Mouse (Mus musculus) liver, embryonic 15.5 days (tissue): ENCODE data around the gene Racgap1. TPM values are rescaled to one million over a fixed set of nuclear protein-coding genes. Genes with fewer than 3 reads are reported as not detected.
A peak's percentile ranks its signal among the peaks of the same experiment; 100 is the strongest.

Experiments
- ATAC-seq: fragments of 200-750 bp; cut with Nextera tagmentation; 2 replicates; pipeline ENCODE4 v1.8.0; 2017; ENCODE audit warnings: moderate number of reproducible peaks, mild to moderate bottlenecking, moderate library complexity; ENCODE audit not compliant: insufficient read depth
- H3K27ac ChIP-seq: fragments of 300-500 bp; sonication (generic); replicated peaks from 2 replicates; pipeline ENCODE4 v1.5.1; 2015; ENCODE audit warnings: mild to moderate bottlenecking, inconsistent platforms
- H3K27me3 ChIP-seq: fragments of 300-500 bp; sonication (generic); 2 replicates; pipeline ENCODE4 v1.6.1; 2015; ENCODE audit warnings: mild to moderate bottlenecking, inconsistent platforms
- H3K36me3 ChIP-seq: fragments of 300-500 bp; sonication (generic); replicated peaks from 2 replicates; pipeline ENCODE4 v1.6.1; 2015; ENCODE audit warnings: moderate library complexity, mild to moderate bottlenecking, inconsistent platforms
- H3K4me1 ChIP-seq: fragments of 300-500 bp; sonication (generic); replicated peaks from 2 replicates; pipeline ENCODE4 v1.6.1; 2015; ENCODE audit warnings: inconsistent platforms
- H3K4me2 ChIP-seq: fragments of 300-500 bp; sonication (generic); 2 replicates; pipeline ENCODE4 v1.6.1; 2015; ENCODE audit warnings: moderate library complexity, mild to moderate bottlenecking, inconsistent platforms
- H3K4me3 ChIP-seq: fragments of 300-500 bp; sonication (generic); replicated peaks from 2 replicates; pipeline ENCODE4 v1.5.1; 2015; ENCODE audit warnings: mild to moderate bottlenecking, inconsistent platforms
- H3K9ac ChIP-seq: fragments of 300-500 bp; sonication (generic); 2 replicates; pipeline ENCODE4 v1.6.1; 2015; ENCODE audit warnings: moderate library complexity, mild to moderate bottlenecking, inconsistent platforms
- H3K9me3 ChIP-seq: fragments of 300-500 bp; sonication (generic); replicated peaks from 2 replicates; pipeline ENCODE4 v1.6.1; 2016; ENCODE audit warnings: inconsistent platforms
- WGBS: fragments of 180-500 bp; shearing (Covaris S2); methylation state at CpG from one replicate; pipeline ENCODE4 v1.1.7; 2015; ENCODE audit warnings: mixed read lengths; ENCODE audit not compliant: insufficient replicate concordance; 5-methylcytosine and 5-hydroxymethylcytosine counted together
- polyA plus RNA-seq: library from polyadenylated mRNA; unstranded; fragments of >200 nt; fragmentation: Nextera tagmentation; extraction: Ambion mirVana; gene quantifications from 2 replicates; pipeline ENCODE4 v1.2.1, GENCODE M21; 2015

Gene Racgap1
- polyA plus RNA-seq, 1 experiment from 2014 or later, result 66.2 TPM

DNA sequence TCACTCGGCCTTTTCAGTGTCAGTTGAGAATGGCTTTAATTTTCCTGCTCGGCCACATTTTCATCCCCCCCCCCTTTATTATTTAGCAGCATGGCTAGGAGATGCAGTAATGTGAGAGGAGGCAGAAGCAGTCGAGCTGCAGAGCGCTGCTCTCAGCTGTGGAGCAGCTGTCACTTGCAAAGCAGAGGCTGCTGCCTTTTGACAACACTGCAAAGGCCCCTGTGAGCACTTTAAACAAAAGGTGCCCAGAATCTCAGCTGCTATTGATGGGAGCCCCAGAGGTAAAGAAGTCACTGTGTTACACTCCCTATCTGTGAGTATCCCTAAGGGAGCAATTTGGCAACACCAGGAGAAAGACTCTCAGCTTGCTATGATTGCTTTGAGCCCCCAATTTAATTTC lies 3.1 kb downstream of the Racgap1 start:
- peak overlapping the region; percentile 16 for H3K4me2 ChIP-seq
- H3K27ac ChIP-seq, result no peak overlapping the region
- no peak for ATAC-seq
- 0 out of 2 replicates have a peak overlapping the region, but pooled peaks have one; percentile 9 for H3K4me3 ChIP-seq
- H3K27me3 ChIP-seq, result peaks cover 10% of the 10 kb centered on the region
- WGBS, result 73% methylated on average over 4 of the region's 4 CpGs
- H3K9ac ChIP-seq, result no peak overlapping the region
- H3K36me3 ChIP-seq, result peaks cover 17% of the 10 kb centered on the region; the same call in 1 of the 2 replicates
- peaks cover 73% of the 10 kb centered on the region for H3K4me1 ChIP-seq
- H3K9me3 ChIP-seq, result no peaks in the 10 kb centered on the region

DNA sequence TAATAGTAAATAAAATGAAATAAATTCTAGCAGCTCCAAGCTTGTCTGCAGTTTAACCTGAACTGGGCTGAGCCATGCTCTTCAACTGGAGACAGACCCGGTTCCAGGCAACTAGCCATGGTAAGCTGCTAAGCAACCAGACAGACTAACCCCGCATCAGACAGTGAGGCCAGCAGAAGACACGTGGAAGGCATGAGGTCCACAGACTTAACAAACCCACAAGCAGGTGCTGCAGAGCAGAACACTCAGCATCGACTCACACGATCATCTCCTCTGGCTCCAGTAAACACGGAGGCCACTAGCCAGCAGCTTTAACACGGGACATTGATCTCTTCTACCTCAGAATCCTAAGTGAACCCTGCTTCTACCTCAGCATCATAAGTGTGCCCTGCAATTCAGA lies 6.7 kb downstream of the Racgap1 start:
- WGBS, result 72% methylated on average over 7 of the region's 7 CpGs
- H3K9ac ChIP-seq, result no peak overlapping the region
- no peaks in the 10 kb centered on the region for H3K9me3 ChIP-seq
- H3K4me3 ChIP-seq, result no peak overlapping the region
- no peaks in the 10 kb centered on the region for H3K27me3 ChIP-seq
- no peak overlapping the region for H3K27ac ChIP-seq
- peaks cover 52% of the 10 kb centered on the region for H3K36me3 ChIP-seq
- H3K4me1 ChIP-seq, result peaks cover 47% of the 10 kb centered on the region
- H3K4me2 ChIP-seq, result no peak overlapping the region
- no peak for ATAC-seq

DNA sequence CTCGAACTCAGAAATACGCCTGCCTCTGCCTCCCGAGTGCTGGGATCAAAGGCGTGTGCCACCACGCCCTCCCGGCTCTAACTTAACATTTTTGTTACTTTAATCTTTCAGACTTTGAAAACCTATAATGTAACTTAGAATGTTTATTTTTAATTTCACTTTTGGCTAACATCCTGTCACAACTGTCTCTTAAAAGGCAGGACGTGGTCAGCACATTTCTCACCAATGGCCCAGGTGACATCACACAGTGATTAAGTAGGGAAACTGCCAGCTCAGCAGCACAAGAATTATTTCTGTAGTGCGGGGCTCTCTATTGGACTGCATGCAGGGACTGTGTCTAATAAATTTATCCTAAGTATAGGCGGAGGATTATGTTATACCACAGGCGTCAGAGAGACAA lies 7.6 kb downstream of the Racgap1 start:
- Histone ChIP-seq H3K27ac (no peak overlapping the region), H3K4me3 (no peak overlapping the region), H3K4me1 (peaks cover 38% of the 10 kb centered on the region), H3K9ac (no peak overlapping the region), H3K4me2 (no peak overlapping the region), H3K27me3 (no peaks in the 10 kb centered on the region), H3K36me3 (peaks cover 62% of the 10 kb centered on the region), H3K9me3 (no peaks in the 10 kb centered on the region)
- no peak for ATAC-seq
- WGBS, result 84% methylated on average over 10 of the region's 10 CpGs

DNA sequence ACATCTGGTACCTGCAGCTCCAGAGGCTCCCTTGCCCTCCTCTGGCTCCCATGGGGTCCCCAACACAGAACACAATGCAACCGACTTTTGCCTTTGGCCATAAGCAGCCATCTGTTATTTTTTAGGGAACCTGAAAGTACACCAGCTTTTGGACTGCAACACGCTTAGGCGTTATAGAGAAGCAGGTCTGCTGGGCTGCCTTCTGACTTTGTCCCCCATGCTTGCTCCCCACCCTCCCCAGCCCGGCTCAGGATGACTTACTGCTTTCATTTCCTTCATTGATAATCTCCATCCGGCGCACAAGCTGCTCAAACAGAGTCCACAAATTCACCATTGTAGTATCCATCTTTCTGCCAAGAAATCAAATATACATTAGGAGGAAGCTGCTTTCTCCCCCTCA lies 8.8 kb downstream of the Racgap1 start:
- H3K36me3 ChIP-seq, result peaks cover 71% of the 10 kb centered on the region
- H3K4me3 ChIP-seq, result no peak overlapping the region
- no peak for ATAC-seq
- no peaks in the 10 kb centered on the region for H3K27me3 ChIP-seq
- WGBS, result 74% methylated on average over 6 of the region's 6 CpGs
- H3K9me3 ChIP-seq, result no peaks in the 10 kb centered on the region
- no peak overlapping the region for H3K9ac ChIP-seq
- no peak overlapping the region for H3K4me2 ChIP-seq
- H3K27ac ChIP-seq, result no peak overlapping the region
- peaks cover 27% of the 10 kb centered on the region for H3K4me1 ChIP-seq

DNA sequence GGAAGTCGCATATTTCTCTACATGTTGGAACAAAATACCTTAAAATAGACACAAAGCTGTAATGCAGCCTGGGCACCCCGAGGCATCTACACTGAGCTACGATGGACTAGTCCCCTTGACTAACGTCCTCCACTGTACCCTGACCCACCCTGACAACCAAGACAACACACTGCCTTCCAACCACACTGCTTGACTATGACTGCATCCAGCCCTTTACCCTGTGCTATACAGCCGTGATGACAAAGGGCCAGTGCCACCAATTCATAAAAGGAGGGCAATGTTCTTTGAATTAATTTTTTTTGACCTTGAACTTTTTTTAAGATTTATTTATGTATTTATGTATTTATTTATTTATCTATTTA lies 13.4 kb downstream of the Racgap1 start:
- no peak overlapping the region for H3K9ac ChIP-seq
- ATAC-seq, result no peak
- H3K27ac ChIP-seq, result no peak overlapping the region
- no peaks in the 10 kb centered on the region for H3K27me3 ChIP-seq
- no peak overlapping the region for H3K4me3 ChIP-seq
- no peak overlapping the region for H3K4me2 ChIP-seq
- no peaks in the 10 kb centered on the region for H3K9me3 ChIP-seq
- H3K36me3 ChIP-seq, result peaks cover 100% of the 10 kb centered on the region
- no peaks in the 10 kb centered on the region; the same call in 1 of the 2 replicates for H3K4me1 ChIP-seq
- 85% methylated on average over 5 of the region's 5 CpGs for WGBS

DNA sequence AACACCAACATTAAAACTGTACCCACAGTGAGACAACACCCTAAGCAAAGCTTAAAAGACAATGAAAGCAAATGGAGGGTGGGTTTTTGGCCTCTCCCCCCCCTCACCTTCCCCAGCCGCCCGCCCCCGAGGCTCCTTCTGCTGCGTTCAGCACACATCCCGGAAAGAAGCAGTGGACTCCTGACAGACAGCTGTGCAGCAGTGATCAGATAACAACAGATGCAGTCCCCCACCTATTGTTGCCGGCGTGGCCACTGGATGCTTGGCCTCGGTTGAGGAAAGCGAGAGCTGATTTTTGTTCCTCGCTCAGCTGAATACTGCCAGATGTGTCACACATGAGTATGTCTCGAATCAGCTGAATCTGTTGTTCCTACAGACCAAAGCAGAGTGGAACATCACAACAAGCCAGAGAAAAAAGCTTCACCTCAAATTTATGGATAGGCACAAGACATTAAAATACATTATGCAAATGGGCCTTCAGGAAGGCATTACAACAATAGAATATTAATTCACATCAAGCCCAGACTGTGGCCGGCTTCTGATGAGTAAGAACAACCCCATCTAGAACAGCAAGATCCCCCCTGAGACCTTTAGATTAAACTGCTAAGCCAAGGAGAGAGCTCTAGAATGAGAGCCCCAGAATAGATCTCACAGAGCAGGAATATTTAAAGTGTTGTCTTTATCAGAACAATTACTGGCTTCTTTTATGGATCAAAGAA lies 13.9 kb downstream of the Racgap1 start:
- no peak for ATAC-seq
- no peaks in the 10 kb centered on the region for H3K9me3 ChIP-seq
- WGBS, result 86% methylated on average over 12 of the region's 12 CpGs
- no peak overlapping the region for H3K4me3 ChIP-seq
- no peaks in the 10 kb centered on the region for H3K27me3 ChIP-seq
- no peak overlapping the region for H3K4me2 ChIP-seq
- peaks cover 100% of the 10 kb centered on the region for H3K36me3 ChIP-seq
- H3K27ac ChIP-seq, result no peak overlapping the region
- no peak overlapping the region for H3K9ac ChIP-seq
- no peaks in the 10 kb centered on the region for H3K4me1 ChIP-seq

DNA sequence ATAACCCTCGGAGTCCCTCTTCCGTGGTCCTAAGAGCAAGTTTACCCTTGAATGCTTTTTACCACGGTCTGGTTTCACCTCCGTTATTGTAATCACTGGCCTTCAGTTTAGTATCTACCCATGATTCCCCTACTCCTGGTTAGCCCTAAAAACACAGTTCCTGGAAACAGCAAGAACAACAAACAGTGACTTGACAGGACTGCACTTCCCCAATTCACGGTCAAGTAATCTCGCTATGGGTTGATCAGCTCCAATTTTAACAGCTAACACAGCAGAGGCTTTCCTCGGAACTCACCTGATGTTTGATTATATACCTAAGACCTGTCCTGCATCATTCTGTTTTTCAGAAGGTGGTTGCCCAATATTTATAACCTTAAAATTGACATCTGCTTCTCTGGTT lies 16.8 kb downstream of the Racgap1 start:
- Histone ChIP-seq H3K9me3 (no peaks in the 10 kb centered on the region), H3K27me3 (no peaks in the 10 kb centered on the region), H3K9ac (no peak overlapping the region), H3K27ac (no peak overlapping the region), H3K4me3 (no peak overlapping the region), H3K4me1 (no peaks in the 10 kb centered on the region), H3K36me3 (peaks cover 100% of the 10 kb centered on the region), H3K4me2 (no peak overlapping the region)
- ATAC-seq, result no peak
- WGBS, result 80% methylated on average over 7 of the region's 7 CpGs

DNA sequence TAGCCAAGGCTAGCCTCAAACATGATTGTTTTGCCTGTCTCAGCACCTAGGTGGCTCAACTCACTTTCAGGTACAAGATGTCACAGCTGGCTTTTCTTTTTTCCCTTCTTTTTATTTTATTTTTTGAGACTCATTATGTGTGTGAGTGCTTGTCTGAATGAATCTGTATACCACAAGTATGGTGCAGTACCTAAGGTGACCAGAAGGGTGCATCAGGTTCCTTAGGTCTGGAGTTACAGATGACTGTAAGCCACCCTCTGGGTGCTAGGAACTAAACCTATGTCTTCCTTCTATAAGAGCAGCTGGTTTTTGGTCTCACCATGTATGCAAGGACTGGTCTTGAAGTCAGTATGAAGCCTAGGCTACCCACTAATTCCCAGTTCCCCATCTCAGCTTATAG lies 19.8 kb downstream of the Racgap1 start:
- no peak overlapping the region for H3K4me2 ChIP-seq
- H3K9ac ChIP-seq, result no peak overlapping the region
- no peaks in the 10 kb centered on the region for H3K9me3 ChIP-seq
- no peak overlapping the region for H3K27ac ChIP-seq
- no peak for ATAC-seq
- H3K4me3 ChIP-seq, result no peak overlapping the region
- no peaks in the 10 kb centered on the region for H3K4me1 ChIP-seq
- no peaks in the 10 kb centered on the region for H3K27me3 ChIP-seq
- peaks cover 100% of the 10 kb centered on the region for H3K36me3 ChIP-seq

DNA sequence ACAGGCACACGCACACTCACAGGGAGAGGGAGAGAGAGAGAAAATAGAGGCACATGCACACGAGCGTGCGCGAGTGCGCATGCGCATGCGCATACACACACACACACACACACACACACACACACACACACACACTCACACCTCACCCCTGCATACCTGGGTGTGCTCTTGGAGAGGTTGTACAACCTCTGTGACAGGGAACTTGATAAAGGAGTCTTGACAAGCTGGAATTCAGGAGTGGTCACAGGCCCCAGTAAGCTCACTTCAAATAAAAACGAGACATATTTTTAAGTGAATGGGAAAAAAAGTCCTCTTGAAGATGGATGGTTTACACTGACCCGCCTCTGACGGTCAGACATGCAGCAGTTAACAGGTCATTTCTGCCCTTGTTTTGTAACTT lies 29.4 kb downstream of the Racgap1 start:
- H3K27me3 ChIP-seq, result no peaks in the 10 kb centered on the region
- WGBS, result 90% methylated on average over 11 of the region's 11 CpGs
- ATAC-seq, result no peak
- no peak overlapping the region for H3K4me2 ChIP-seq
- H3K4me3 ChIP-seq, result no peak overlapping the region
- peaks cover 78% of the 10 kb centered on the region for H3K36me3 ChIP-seq
- no peak overlapping the region for H3K27ac ChIP-seq
- no peak overlapping the region for H3K9ac ChIP-seq
- no peaks in the 10 kb centered on the region for H3K4me1 ChIP-seq
- H3K9me3 ChIP-seq, result no peaks in the 10 kb centered on the region

DNA sequence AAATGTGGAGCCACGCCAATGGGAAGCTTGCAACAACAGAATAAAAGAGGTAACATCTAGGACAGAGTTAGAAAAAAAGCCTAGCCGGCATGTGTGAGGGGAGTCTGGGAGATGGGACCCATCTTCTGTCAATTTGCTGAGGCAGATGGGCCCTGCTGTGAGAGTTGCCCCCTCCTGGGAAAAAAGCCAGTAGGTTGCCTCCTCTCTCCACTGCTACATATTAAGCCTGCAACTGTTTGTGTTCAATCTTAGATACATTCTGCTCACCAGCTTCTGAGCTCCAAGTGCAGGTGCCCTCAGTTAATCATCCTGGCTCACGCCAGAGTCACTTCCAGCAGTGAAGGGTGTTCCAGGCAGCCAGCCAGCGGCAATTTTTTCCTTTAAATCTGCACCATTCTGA lies 31.6 kb downstream of the Racgap1 start:
- Histone ChIP-seq H3K27me3 (peaks cover 13% of the 10 kb centered on the region; the same call in 1 of the 2 replicates), H3K27ac (no peak overlapping the region), H3K4me2 (no peak overlapping the region), H3K4me3 (no peak overlapping the region), H3K9me3 (no peaks in the 10 kb centered on the region), H3K9ac (no peak overlapping the region), H3K4me1 (0 out of 2 replicates have a peak, but pooled peaks cover 1% of the 10 kb centered on the region), H3K36me3 (peaks cover 55% of the 10 kb centered on the region)
- WGBS, result 87% methylated on average over 4 of the region's 4 CpGs
- ATAC-seq, result no peak

DNA sequence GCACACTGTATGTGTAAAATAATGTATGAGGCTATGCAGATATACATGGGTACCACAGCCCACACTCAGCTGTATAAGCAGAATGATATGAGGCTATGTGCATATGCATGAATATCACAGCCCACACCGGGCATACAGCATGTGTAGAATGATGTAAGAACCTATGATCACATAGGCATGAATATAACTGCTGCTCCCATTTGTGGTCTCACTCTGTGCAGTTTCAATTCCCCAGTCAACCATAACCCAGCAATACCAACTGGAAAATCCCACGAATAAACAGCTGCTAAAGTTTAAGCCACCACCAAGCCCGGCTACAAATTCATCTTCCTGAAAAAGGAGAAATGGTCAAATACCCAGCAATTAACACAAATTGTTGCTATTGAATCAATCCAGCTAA lies 32.9 kb downstream of the Racgap1 start:
- no peak overlapping the region for H3K4me2 ChIP-seq
- peaks cover 25% of the 10 kb centered on the region for H3K27me3 ChIP-seq
- H3K9ac ChIP-seq, result no peak overlapping the region
- ATAC-seq, result no peak
- H3K4me1 ChIP-seq, result 0 out of 2 replicates have a peak, but pooled peaks cover 4% of the 10 kb centered on the region
- no peak overlapping the region for H3K27ac ChIP-seq
- H3K4me3 ChIP-seq, result no peak overlapping the region
- peaks cover 43% of the 10 kb centered on the region for H3K36me3 ChIP-seq
- WGBS, result 67% methylated on average over 3 of the region's 3 CpGs
- H3K9me3 ChIP-seq, result no peaks in the 10 kb centered on the region

DNA sequence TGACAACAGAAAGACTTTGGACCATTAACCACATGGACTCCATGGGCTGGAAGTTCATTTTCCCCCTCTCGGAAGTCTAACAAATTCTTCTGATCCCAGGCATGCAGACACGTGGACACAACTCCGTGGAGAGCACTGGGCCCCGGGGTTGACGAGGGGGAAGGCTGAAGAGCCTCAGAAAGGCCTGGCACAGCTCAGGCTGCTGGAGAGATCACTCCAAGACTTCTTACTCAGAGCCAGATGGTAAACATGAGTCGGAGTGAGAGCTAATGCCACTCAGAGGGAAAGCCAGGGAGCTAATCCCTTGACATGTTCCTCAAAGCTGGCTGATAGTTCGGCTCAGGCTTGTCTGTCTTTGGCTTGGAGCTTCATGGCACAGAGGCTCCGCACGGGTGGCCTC lies 36.2 kb downstream of the Racgap1 start:
- 44% methylated on average over 9 of the region's 9 CpGs for WGBS
- Histone ChIP-seq H3K9me3 (no peaks in the 10 kb centered on the region), H3K9ac (no peak overlapping the region), H3K27ac (no peak overlapping the region), H3K36me3 (peaks cover 10% of the 10 kb centered on the region), H3K4me2 (no peak overlapping the region), H3K4me3 (no peak overlapping the region), H3K27me3 (peaks cover 50% of the 10 kb centered on the region), H3K4me1 (0 out of 2 replicates have a peak, but pooled peaks cover 4% of the 10 kb centered on the region)
- no peak for ATAC-seq
